Mouse (Mus musculus) embryonic stem cell, embryonic (primary cell): ENCODE results near the gene Akt1.

ENCODE experiments used
- CTCF ChIA-PET, 4 experiments: fragments of 300-600 bp in 2 of 4; fragments of 350-600 bp in 2 of 4; sonication (Branson Sonifier 250); formaldehyde crosslinking; loops; one replicate each; lab custom pipeline; 2022; ENCODE audit warnings: inconsistent platforms in 2 of 4; lab: Charles Lee
- POLR2A ChIA-PET, 4 experiments: fragments of 300-600 bp in 2 of 4; fragments of 350-600 bp in 2 of 4; sonication (Branson Sonifier 250); formaldehyde crosslinking; loops; one replicate each; lab custom pipeline; 2022; ENCODE audit warnings: antibody characterized with exemption in 4 of 4, inconsistent platforms in 1 of 4; lab: Charles Lee

The Akt1 gene

DNA sequence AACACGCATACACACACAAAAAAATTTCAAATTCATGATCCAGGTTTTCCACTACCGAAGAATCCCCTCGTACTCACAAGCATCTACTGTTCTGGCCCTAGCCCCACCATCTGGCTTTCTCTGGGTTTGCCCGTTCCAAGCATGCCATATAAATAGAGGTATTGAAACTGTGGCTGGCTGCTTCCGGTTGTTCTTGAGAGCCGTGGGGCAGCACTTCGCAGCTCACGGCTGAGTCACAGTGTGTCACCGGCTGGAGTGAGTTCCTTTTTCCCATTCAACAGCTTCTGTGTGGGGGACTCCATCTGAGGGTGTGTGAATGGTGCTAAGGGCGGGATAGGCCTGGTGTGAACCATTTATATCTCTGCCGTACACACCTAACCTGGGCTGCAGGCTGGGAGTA is 57.5 kb downstream of the Akt1 start:
- CTCF ChIA-PET = interaction anchor here (0.6 to 6.0 kb wide), 55 partner anchors 8 to 1816 kb away, joined by 3 to 67 read pairs (median 4); partner anchors contain the start of genes Akt1 (in 1 of the 4), Brf1 (in 1 of the 4), Btbd6 (in 1 of the 4) and Inf2 (in 1 of the 4)

DNA sequence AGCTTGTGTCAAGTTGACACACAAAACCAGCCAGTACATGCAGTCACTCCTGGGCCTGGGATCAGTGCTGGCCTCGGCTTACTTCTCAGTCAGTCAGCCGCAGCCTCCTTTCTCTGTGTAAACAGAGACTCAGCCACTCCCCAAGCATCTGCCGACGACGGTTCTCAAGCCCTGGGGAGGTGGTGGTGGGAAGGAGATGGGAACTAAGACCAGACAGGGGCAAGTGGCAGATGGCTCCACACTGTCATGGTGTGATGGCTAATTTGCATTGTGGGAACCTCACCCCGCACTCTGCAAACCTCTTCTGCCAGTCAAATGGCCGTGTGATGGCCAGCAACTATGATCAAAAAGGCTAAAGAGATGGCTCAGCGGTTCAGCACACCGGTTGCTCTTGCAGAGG is 58.0 kb downstream of the Akt1 start:
- ChIA-PET POLR2A (interaction anchor here in 3 of 4 experiments (0.6 to 4.8 kb wide), 8 partner anchors 8 to 1608 kb away, joined by 3 to 68 read pairs (median 6); no protein-coding TSS in a partner anchor), CTCF (interaction anchor here in 2 of 4 experiments (2.0 to 6.0 kb wide), 4 partner anchors 11 to 64 kb away, joined by 11 to 47 read pairs (median 22); partner anchors contain the start of gene Inf2 (in 1 of the 2))

More for the DNA sequence above, 57.5 kb downstream of the Akt1 start:
- POLR2A ChIA-PET = interaction anchor here (0.5 to 4.8 kb wide), 22 partner anchors 9 to 1608 kb away, joined by 3 to 68 read pairs (median 4); partner anchors contain the start of gene Siva1 (in 2 of the 4)

DNA sequence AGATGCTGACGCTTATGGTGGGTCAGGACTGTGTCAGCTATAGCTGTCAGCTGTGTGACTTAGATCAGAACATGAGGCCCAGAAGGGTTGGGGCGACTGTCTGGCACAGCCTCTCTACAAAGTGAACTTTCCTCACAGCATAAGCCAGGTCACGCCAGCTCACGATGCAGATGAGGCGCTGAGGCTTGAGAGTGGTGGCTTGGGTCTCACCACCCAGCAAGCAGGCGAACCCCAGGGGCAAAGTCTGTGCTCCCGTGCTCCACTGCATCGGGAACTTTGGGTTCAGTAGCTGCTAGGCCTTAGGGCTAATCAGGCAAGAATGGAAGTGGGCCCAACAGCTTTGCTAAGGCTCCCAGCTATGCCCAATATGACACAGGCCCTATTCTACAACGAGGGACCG is 65.7 kb downstream of the Akt1 start:
- CTCF ChIA-PET = interaction anchor here (0.5 to 5.3 kb wide), 19 partner anchors 9 to 103 kb away, joined by 3 to 123 read pairs (median 5); partner anchors contain the start of genes Adssl1 (in 1 of the 4) and Akt1 (in 1 of the 4)
- POLR2A ChIA-PET = interaction anchor here (0.5 to 10.3 kb wide), 22 partner anchors 8 to 820 kb away, joined by 3 to 85 read pairs (median 4); partner anchors contain the start of gene Adssl1 (in 2 of the 4)

DNA sequence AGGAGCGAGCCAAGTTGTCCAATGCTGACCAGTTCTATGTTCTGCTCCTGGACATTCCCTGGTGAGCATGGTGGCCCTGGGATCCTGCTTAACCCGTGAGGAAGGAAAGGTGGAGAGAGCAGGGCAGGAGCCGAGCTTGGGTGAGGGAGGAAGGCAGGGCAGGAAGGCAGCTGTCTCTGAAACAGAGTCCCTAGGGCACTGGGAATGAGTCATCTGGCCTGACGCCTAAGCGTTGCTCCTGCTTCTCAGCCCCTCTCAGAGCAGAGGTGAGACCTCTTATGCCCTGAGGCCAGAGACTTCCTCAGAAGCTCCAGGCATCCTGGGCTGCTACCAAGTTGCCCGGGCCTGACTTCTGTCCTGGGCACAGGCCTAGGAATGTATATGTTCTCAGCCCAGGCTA is 67.7 kb downstream of the Akt1 start:
- ChIA-PET POLR2A (interaction anchor here in 2 of 4 experiments (0.6 to 10.3 kb wide), 9 partner anchors 9 to 132 kb away, joined by 3 to 85 read pairs (median 10); partner anchors contain the start of gene Adssl1 (in 2 of the 2)), CTCF (interaction anchor here in 2 of 4 experiments (0.7 to 5.3 kb wide), 9 partner anchors 8 to 109 kb away, joined by 3 to 123 read pairs (median 17); partner anchors contain the start of gene Adssl1 (in 1 of the 2))

DNA sequence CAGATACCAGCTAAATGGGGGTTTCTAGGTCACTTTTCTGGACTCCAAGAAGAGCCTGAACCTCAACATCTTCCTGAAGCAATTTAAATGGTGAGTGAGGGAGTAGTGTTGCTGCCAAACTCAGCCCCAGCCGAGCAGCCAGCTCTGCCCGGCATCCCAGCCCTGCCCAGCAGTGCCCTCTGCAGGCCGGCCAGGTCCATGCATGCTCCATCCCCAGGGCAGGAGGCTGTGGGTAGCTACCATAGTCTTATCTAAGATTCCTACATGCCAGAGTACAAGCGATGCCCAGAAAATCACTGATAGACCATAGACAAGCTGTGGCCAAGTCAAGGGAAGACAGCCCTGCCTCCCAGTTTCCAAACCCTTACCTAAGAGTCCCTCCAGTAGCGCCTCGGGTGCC is 68.9 kb downstream of the Akt1 start:
- ChIA-PET CTCF (interaction anchor here (0.5 to 5.3 kb wide), 91 partner anchors 8 to 818 kb away, joined by 3 to 123 read pairs (median 4); partner anchors contain the start of genes Adssl1 (in 4 of the 4), Siva1 (in 2 of the 4) and Inf2 (in 1 of the 4)), POLR2A (interaction anchor here (0.6 to 10.3 kb wide), 21 partner anchors 9 to 768 kb away, joined by 3 to 85 read pairs (median 5); partner anchors contain the start of genes Adssl1 (in 2 of the 4) and Siva1 (in 1 of the 4))

DNA sequence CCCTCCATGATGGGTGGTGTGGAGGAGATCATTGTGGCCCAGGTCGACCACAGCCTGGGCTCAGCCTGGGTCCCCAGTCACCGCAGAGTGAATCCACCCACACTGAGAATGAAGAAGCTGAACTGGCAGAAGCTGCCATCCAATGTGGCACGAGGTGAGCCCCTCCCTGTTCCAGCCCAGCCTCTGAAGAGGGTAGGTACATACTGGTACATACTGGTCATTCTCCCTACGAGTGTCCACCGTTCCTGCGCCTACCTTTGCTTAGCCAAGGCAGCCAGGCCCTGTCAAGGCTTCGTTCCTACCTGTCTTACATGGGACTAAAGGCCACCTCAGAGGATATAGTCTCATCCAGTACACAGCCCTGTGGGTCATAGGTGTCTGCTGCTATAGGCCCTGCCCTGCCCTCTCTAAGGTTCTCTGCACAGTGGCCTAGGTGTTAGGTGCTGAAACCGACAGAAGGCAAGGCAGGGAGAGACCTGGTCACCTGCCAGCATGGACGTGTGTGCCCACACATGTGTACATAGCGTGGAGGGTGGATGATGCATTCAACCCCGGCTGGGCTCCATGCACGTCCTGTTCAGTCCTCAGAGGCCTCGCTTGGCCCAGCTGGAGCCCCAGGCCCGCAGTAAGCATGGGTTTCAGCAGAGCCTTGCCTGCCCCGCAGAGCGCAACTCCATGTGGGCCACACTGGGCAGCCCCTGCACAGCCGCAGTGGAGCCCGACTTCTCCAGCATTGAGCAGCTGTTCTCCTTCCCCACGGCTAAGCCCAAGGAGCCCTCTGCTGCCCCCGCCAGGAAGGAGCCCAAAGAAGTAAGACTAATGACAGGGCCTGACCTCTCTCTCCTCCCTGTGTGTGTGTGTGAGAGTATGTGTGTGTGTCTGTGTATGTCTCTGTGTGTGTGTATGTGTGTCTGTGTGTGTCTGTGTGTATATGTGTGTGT is 69.7 kb downstream of the Akt1 start:
- CTCF ChIA-PET = interaction anchor here (0.6 to 5.3 kb wide), 80 partner anchors 8 to 491 kb away, joined by 3 to 123 read pairs (median 4); partner anchors contain the start of genes Adssl1 (in 4 of the 4), Siva1 (in 2 of the 4) and Inf2 (in 1 of the 4)
- POLR2A ChIA-PET = interaction anchor here in 3 of 4 experiments (0.6 to 10.3 kb wide), 20 partner anchors 8 to 135 kb away, joined by 3 to 85 read pairs (median 4); partner anchors contain the start of genes Adssl1 (in 2 of the 3) and Siva1 (in 1 of the 3)

DNA sequence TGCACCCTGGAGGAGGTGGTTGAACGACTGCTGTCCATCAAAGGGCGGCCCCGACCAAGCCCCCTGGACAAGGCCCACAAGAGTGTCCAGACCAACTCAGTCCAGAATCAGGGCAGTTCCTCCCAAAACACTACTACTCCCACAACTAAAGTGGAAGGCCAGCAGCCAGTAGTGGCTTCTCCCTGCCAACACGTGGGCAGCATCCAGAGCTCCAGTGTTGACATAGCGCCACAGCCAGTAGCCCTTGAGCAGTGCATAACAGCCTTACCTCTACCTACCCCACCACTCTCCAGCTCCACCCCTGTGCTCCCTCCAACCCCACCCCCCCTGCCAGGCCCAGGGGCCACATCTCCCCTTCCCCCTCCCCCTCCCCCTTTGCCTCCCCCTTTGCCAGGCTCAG is 70.7 kb downstream of the Akt1 start:
- CTCF ChIA-PET = interaction anchor here in 2 of 4 experiments (0.6 to 2.2 kb wide), 7 partner anchors 19 to 106 kb away, joined by 3 to 21 read pairs (median 3); partner anchors contain the start of gene Siva1 (in 1 of the 2)
- POLR2A ChIA-PET = interaction anchor here in 2 of 4 experiments (1.1 to 4.7 kb wide), 5 partner anchors 15 to 52 kb away, joined by 3 to 21 read pairs (median 5); partner anchors contain the start of gene Adssl1 (in 1 of the 2)
